Mouse (Mus musculus) frontal cortex, postnatal 14 days (tissue): ENCODE results near the gene Olfr43.

Source experiments
- DNase-seq, 2 experiments: peaks; one replicate each; pipeline ENCODE4 v3.0.0; 2022; ENCODE audit warnings: low spot score in 2 of 2

Olfr43 gene

DNA sequence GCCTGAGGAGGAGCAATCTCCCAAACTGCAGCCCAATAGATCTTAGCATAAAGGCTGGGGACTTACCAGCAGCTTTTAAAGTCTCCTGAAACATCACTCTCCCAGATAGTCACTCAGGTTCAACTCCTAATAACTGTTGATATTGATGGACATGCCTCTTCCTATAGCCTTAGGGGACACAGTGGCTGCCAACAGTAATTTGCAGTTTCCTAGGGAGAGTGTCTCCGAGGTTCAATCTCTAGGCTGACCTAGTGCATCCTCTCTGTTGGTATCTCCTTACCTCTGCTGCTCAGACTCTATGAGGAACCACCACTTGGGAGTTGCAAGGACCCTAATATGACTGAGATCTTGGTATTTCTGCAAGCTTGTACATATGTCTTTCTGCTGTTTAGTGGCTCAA is at the start of gene Olfr43:
Olfr43 (minus strand) TSS at position 101 of the 400 bp plus-strand sequence.
- DNase-seq: no peak

DNA sequence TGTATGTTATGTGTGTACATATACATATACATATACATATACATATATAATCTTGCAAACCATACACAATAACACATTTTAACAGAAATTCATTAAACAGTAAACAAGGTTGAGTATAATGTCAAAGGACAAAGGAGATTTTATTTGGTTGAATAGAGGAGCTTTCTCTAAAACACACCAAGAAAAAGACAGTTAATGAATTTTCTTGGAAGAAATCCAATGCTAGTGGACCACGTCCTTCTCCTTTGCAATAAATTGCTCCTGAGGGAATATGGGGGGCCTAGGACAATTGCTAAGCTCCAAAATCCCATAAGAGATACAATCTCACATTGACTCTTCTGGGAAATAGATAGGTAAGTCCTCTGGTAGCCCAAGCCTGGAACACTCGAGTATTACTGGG is 48.3 kb upstream of the Olfr43 start, which contains the start of gene Olfr406:
Olfr406 (plus strand) TSS at position 301 of the 400 bp plus-strand sequence.
- no peak for DNase-seq

DNA sequence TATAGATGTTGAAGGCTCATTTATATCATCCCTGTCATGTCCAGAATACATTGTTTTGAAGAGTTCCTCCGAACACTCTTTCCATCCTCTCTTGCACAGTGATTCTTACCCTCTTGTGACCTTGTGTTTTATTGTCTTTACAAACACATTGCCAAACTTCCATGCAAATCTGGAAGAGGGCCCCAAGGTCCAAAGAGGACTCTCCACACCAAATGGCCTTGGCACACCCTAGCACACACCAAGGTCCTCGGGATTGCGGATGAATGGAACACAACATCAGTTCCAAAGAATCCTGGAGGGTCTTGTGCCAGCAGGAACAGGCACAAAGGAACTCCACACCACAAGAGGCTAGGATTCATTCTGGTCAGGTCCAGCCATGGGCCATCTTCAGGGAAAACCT is 30.0 kb upstream of the Olfr43 start:
- DNase-seq: no peak

DNA sequence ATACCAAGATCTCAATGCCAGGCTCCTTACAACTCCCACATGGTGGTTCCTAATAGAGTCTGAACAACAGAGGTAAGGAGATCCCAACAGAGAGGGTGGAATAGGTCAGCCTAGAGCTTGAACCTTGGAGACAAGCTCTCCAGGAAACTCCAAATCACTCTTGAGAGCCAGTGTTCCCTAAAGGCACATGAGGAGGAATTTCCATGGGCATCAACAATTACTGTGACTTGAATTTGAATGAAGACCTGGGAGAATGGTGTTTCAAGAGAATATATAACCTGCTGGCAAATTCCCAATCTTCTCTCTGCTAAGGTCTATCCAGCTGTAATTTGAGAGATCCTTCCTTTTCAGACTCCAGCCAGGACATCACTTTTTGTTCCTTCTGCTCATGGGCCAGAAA is 25.2 kb downstream of the Olfr43 start, which contains the start of gene Olfr403:
Olfr403 (plus strand) TSS at position 301 of the 400 bp plus-strand sequence.
- DNase-seq: no peak

DNA sequence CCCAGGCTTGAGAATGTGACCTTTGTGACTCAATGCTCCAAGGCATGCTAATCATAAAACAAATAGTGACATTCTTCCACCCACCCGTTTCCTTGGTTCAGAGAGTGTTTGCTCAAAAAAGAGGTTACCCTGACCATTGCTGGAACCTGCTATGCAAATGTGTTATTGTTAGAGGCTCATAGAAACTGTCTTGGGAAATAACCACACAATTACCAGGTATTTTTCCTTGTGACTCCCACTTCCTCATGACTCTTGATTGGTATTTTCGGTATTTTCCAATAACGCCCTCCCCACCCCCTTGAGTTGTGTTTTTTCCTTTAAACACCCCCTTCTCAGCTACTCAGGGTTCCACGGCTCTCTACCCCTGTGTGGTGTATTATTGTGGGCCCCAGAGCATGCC is 27.4 kb downstream of the Olfr43 start:
- DNase-seq: no peak

DNA sequence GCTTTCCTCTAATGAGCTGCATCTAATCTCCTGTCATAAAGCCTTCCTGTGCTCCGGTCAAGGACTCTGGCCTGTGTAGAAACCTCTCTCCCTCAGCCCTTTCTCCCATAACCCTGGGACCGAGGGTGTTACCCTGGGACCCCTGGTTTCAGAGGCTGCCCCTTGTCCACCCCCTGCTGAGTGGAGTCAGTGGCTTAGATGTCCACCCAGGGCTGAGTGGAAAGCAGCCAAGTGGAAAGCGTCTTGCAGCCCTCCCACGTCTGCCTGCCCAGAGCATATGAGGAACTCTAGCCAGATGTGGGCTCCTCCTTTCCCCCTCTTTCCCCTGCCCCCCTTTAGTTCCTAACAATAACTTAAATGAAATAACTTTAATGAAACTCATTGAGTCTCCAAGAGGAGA is 28.0 kb downstream of the Olfr43 start:
- no peak for DNase-seq

- DNase-seq: no peak
Observed at GRCm38 (mm10) chr11:74168771-74169170, 42.4 kb downstream of the Olfr43 start.
